Mouse (Mus musculus): Measurements from ENCODE around the gene 4930442H23Rik.

GRCm38 (mm10) chr10:81168087-81168431 lies 15.6 kb downstream of the 4930442H23Rik start:
- TF ChIP-seq CTCF (IDR thresholded peaks at IDR 0.05; ENCODE audit: low read depth), result no peak
- no peak for TF ChIP-seq EP300 (optimal IDR thresholded peaks at IDR 0.05)
